In the genomic region with DNA sequence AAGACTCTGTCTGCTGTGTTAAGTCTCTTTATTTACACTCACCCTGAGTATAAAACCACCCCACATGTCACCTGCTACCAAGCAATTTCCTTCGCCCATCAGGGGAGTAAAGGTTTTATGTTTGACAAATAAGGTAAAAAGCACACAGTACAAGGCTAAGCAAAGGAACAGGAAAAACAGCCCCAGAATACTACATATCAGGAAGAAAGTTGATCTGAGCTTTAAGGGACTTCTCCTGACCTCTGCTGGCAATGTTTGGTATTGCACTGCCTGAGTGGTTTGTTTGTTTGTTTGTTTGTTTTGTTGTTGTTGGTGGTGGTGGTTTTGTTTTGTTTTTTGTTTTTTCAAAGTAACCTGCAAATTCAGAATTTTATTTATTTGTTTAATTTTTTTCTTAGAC, we compare ENCODE assay signal across 9 mouse cellular contexts. TPM values are rescaled to one million over a fixed set of nuclear protein-coding genes. Genes with fewer than 3 reads are reported as not detected.
DNase-seq lines count a peak whose midpoint lies in the region; ATAC-seq and TF ChIP-seq lines count a peak whose summit lies in the region.
"Had no signal": no experiment of that assay in that cellular context is flagged by ENCODE, and none has a peak within 500 bp of the region (broad histone marks: within the 10 kb centered on the region; RNA-seq: fewer than 3 reads in every experiment).

No protein-coding gene starts in this region.

- peak; percentile 42; the same call in 1 of the 2 replicates for TF ChIP-seq CTCF in testis, adult 2 months (IDR thresholded peaks at IDR 0.05; ENCODE audit: control insufficient read depth, insufficient read depth, insufficient replicate concordance, low read depth, low read length)
- peak; percentile 52; the same call in 1 of the 2 replicates for TF ChIP-seq CTCF in cerebellum, adult 2 months (IDR thresholded peaks at IDR 0.05; ENCODE audit: borderline replicate concordance, insufficient read depth, low read depth, low read length)

- H3K4me3 ChIP-seq in heart, embryonic 12.5 days: no peak overlapping the region
- H3K4me3 ChIP-seq in testis, adult 2 months (ENCODE audit: control insufficient read depth, low read depth, low read length): no peak overlapping the region
- no peak overlapping the region for H3K4me3 ChIP-seq in cerebellum, adult 2 months (replicated peaks; ENCODE audit: insufficient read depth, low read depth, low read length)
- H3K4me3 ChIP-seq in intestine, embryonic 15.5 days (replicated peaks): no peak overlapping the region
- H3K4me3 ChIP-seq: embryonic facial prominence, embryonic 13.5 days had no signal

- H3K36me3 ChIP-seq in heart, embryonic 12.5 days: no peaks in the 10 kb centered on the region
- no peaks in the 10 kb centered on the region for H3K36me3 ChIP-seq in testis, adult 2 months (ENCODE audit: control insufficient read depth, insufficient read depth, low read length)
- H3K36me3 ChIP-seq in intestine, embryonic 15.5 days: no peaks in the 10 kb centered on the region
- H3K36me3 ChIP-seq: embryonic facial prominence, embryonic 13.5 days had no signal

- ATAC-seq in heart, embryonic 12.5 days (ENCODE audit: insufficient number of reproducible peaks, low FRiP score): no peak
- ATAC-seq in intestine, embryonic 15.5 days: peak; percentile 35; the same call in 1 of the 2 replicates
- ATAC-seq in megakaryocyte progenitor cell, adult 5-6 weeks (replicated peaks; ENCODE audit: poor library complexity): peak; percentile 70

- H3K9ac ChIP-seq in heart, embryonic 12.5 days: no peak overlapping the region
- H3K9ac ChIP-seq in intestine, embryonic 15.5 days: no peak overlapping the region
- H3K9ac ChIP-seq: embryonic facial prominence, embryonic 13.5 days had no signal

- no peak overlapping the region for H3K4me2 ChIP-seq in heart, embryonic 12.5 days
- H3K4me2 ChIP-seq in intestine, embryonic 15.5 days (replicated peaks): no peak overlapping the region
- H3K4me2 ChIP-seq: embryonic facial prominence, embryonic 13.5 days had no signal

- no peak for TF ChIP-seq POLR2A in testis, adult 2 months (IDR thresholded peaks at IDR 0.05; ENCODE audit: control insufficient read depth, low read depth, low read length)
- no peak for TF ChIP-seq POLR2A in cerebellum, adult 2 months (IDR thresholded peaks at IDR 0.05; ENCODE audit: borderline replicate concordance, insufficient read depth, low read length)

- H3K27ac ChIP-seq in heart, embryonic 12.5 days (ENCODE audit: poor library complexity, severe bottlenecking): no peak overlapping the region
- no peak overlapping the region for H3K27ac ChIP-seq in testis, adult 2 months (ENCODE audit: control insufficient read depth, insufficient read depth, low read depth, low read length)
- no peak overlapping the region for H3K27ac ChIP-seq in cerebellum, adult 2 months (ENCODE audit: insufficient read depth, low read length)
- H3K27ac ChIP-seq in intestine, embryonic 15.5 days: peak overlapping the region; percentile 42; the same call in 1 of the 2 replicates
- H3K27ac ChIP-seq: embryonic facial prominence, embryonic 13.5 days had no signal

- peak; percentile 60 for DNase-seq in heart, adult 8-10 months (ENCODE audit: low spot score)
- no peak for DNase-seq in testis, postnatal 14 days (ENCODE audit: low spot score)
- DNase-seq in cerebellum, adult 2 months: peak; percentile 22 to 55
- DNase-seq in yolk sac, embryonic 10.5 days (ENCODE audit: low spot score): no peak

- WGBS in heart, embryonic 12.5 days: 37% methylated on average over 1 of the region's 1 CpGs
- WGBS in cerebellum, adult 2 months: 40% methylated on average over 1 of the region's 1 CpGs
- WGBS in intestine, embryonic 15.5 days: 46% methylated on average over 1 of the region's 1 CpGs

- H3K9me3 ChIP-seq in heart, embryonic 12.5 days (replicated peaks): no peaks in the 10 kb centered on the region
- H3K9me3 ChIP-seq in intestine, embryonic 15.5 days: no peaks in the 10 kb centered on the region
- H3K9me3 ChIP-seq: embryonic facial prominence, embryonic 13.5 days had no signal

- no peaks in the 10 kb centered on the region for H3K27me3 ChIP-seq in heart, embryonic 12.5 days (replicated peaks)
- no peaks in the 10 kb centered on the region for H3K27me3 ChIP-seq in testis, adult 2 months (ENCODE audit: control insufficient read depth, insufficient read depth, low read length)
- H3K27me3 ChIP-seq in cerebellum, adult 2 months (ENCODE audit: control insufficient read depth, insufficient read depth, low read length): no peaks in the 10 kb centered on the region
- no peaks in the 10 kb centered on the region for H3K27me3 ChIP-seq in intestine, embryonic 15.5 days (replicated peaks)
- H3K27me3 ChIP-seq: embryonic facial prominence, embryonic 13.5 days had no signal

- H3K4me1 ChIP-seq in heart, embryonic 12.5 days (replicated peaks): no peaks in the 10 kb centered on the region
- no peaks in the 10 kb centered on the region for H3K4me1 ChIP-seq in testis, adult 2 months (ENCODE audit: control insufficient read depth, insufficient read depth, low read length)
- H3K4me1 ChIP-seq in cerebellum, adult 2 months (ENCODE audit: control insufficient read depth, insufficient read depth, low read length): no peaks in the 10 kb centered on the region
- H3K4me1 ChIP-seq in intestine, embryonic 15.5 days (replicated peaks): 0 out of 2 replicates have a peak, but pooled peaks cover 3% of the 10 kb centered on the region
- H3K4me1 ChIP-seq: embryonic facial prominence, embryonic 13.5 days had no signal

RNA-seq across cellular contexts. Expression of a gene that starts 0.5 kb away (rescaled TPM):
- not detected for total RNA-seq in heart, adult 8-10 months (2022)
- not detected in 2 replicates for polyA plus RNA-seq in heart, embryonic 12.5 days (2016; fragmentation: Nextera tagmentation; extraction: Ambion mirVana)
- 0.21 TPM in 1 of 2 replicates, not detected in the other for polyA plus RNA-seq in testis, adult 2 months (2012; rRNA removed)
- polyA plus RNA-seq in cerebellum, adult 2 months (2012; rRNA removed): not detected in 2 replicates
- polyA plus RNA-seq in intestine, embryonic 15.5 days (2015; fragmentation: Nextera tagmentation; extraction: Ambion mirVana): not detected in 2 replicates
- not detected in 2 replicates for total RNA-seq in megakaryocyte progenitor cell, adult 5-6 weeks (2015)
- total RNA-seq in megakaryocyte progenitor cell, adult 5-6 weeks (2017): not detected in 2 replicates
- polyA plus RNA-seq: embryonic facial prominence, embryonic 13.5 days had no signal

RNA-seq across cellular contexts. Expression of a gene that starts 41.7 kb away (rescaled TPM):
- 10 to 100 TPM in 3 of 4 experiments, 1 to 10 TPM in 1; 9.5 to 13.5 (median 12.3) TPM for total RNA-seq in heart, adult 8-10 months (2022)
- 222 and 233 TPM in 2 replicates for polyA plus RNA-seq in heart, embryonic 12.5 days (2016; fragmentation: Nextera tagmentation; extraction: Ambion mirVana)
- 12.2 and 14.2 TPM in 2 replicates for polyA plus RNA-seq in testis, adult 2 months (2012; rRNA removed)
- polyA plus RNA-seq in cerebellum, adult 2 months (2012; rRNA removed): 207 and 217 TPM in 2 replicates
- polyA plus RNA-seq in intestine, embryonic 15.5 days (2015; fragmentation: Nextera tagmentation; extraction: Ambion mirVana): 166 and 207 TPM in 2 replicates
- 216 and 218 TPM in 2 replicates for total RNA-seq in megakaryocyte progenitor cell, adult 5-6 weeks (2015)
- 129 and 141 TPM in 2 replicates for total RNA-seq in megakaryocyte progenitor cell, adult 5-6 weeks (2017)

RNA-seq across cellular contexts. Expression of a gene that starts 43.3 kb away (rescaled TPM):
- total RNA-seq in heart, adult 8-10 months (2022): 10 to 100 TPM; 25.2 to 31.6 (median 29.9) TPM
- 5.6 and 6.6 TPM in 2 replicates for polyA plus RNA-seq in heart, embryonic 12.5 days (2016; fragmentation: Nextera tagmentation; extraction: Ambion mirVana)
- 24.1 and 29.3 TPM in 2 replicates for polyA plus RNA-seq in testis, adult 2 months (2012; rRNA removed)
- polyA plus RNA-seq in cerebellum, adult 2 months (2012; rRNA removed): 37.4 and 40.6 TPM in 2 replicates
- polyA plus RNA-seq in intestine, embryonic 15.5 days (2015; fragmentation: Nextera tagmentation; extraction: Ambion mirVana): 4.7 and 5.2 TPM in 2 replicates
- 20.8 and 26.1 TPM in 2 replicates for total RNA-seq in megakaryocyte progenitor cell, adult 5-6 weeks (2015)
- 6.7 and 9.6 TPM in 2 replicates for total RNA-seq in megakaryocyte progenitor cell, adult 5-6 weeks (2017)

Comparison
In these comparisons a context has a peak if more than half of its experiments do, and no peak if none do; other contexts are left out.
1. DNase-seq: peak in heart, adult 8-10 months (single experiment) and cerebellum, adult 2 months (2 of 2); none in testis, postnatal 14 days (single experiment) and yolk sac, embryonic 10.5 days (single experiment).
2. RNA of a gene that starts 41.7 kb away (polyA plus RNA-seq): 222 to 233 TPM in heart, embryonic 12.5 days, 207 to 217 TPM in cerebellum, adult 2 months and 166 to 207 TPM in intestine, embryonic 15.5 days; 12.2 to 14.2 TPM in testis, adult 2 months; every median in the first group is over 10 times any median in the second.